Mouse (Mus musculus) thymus, adult 2 months (tissue): ENCODE measurements around the gene Brinp1.

Experiments used
- CTCF ChIP-seq: fragments of 200-500 bp; IDR thresholded peaks from 2 replicates; pipeline ENCODE4 v1.5.1; 2012; ENCODE audit warnings: mild to moderate bottlenecking, control low read depth, low read length, moderate library complexity, borderline replicate concordance; ENCODE audit not compliant: control insufficient read depth, poor library complexity, insufficient read depth; ENCODE audit errors: extremely low read depth
- POLR2A ChIP-seq: fragments of 200-500 bp; IDR thresholded peaks from 2 replicates; pipeline ENCODE4 v1.6.1; 2012; ENCODE audit warnings: mild to moderate bottlenecking, low read length, control low read depth, moderate library complexity; ENCODE audit not compliant: control insufficient read depth, poor library complexity, insufficient read depth; ENCODE audit errors: extremely low read depth

- no peak for TF ChIP-seq CTCF
- no peak for TF ChIP-seq POLR2A
These were observed 82.2 kb downstream of the Brinp1 start for GRCm38 (mm10) chr4:68872028-68872427.
